Mouse (Mus musculus) CD8-positive naive resting alpha-beta T cell, adult 2 months (primary cell): ENCODE measurements around the gene Ccng2.

ENCODE experiments used
- DNase-seq, 2 experiments: peaks; one replicate each; pipeline ENCODE4 v3.0.0; 2022; ENCODE audit warnings: low read depth in 2 of 2, low spot score in 2 of 2

Gene Ccng2

GRCm38 (mm10) chr5:93262751-93263150 is 4.3 kb upstream of the Ccng2 start:
- no peak for DNase-seq

GRCm38 (mm10) chr5:93263396-93264075 is 3.5 kb upstream of the Ccng2 start:
- DNase-seq, result peak; percentile 15 to 31

- DNase-seq, result no peak
These were observed 2.8 kb upstream of the Ccng2 start for GRCm38 (mm10) chr5:93264136-93264700.

- no peak for DNase-seq
These were observed 1.8 kb upstream of the Ccng2 start for GRCm38 (mm10) chr5:93265164-93265800.

- no peak for DNase-seq
These were observed 1.1 kb upstream of the Ccng2 start for GRCm38 (mm10) chr5:93265801-93266580.

- DNase-seq, result peak; percentile 82 to 87
These were observed 972 bp downstream of the Ccng2 start for GRCm38 (mm10) chr5:93267851-93268606.

GRCm38 (mm10) chr5:93270095-93270494 is 3.0 kb downstream of the Ccng2 start:
- no peak for DNase-seq

- no peak for DNase-seq
These were observed 3.7 kb downstream of the Ccng2 start for GRCm38 (mm10) chr5:93270721-93271120.

GRCm38 (mm10) chr5:93282446-93283107 is 15.5 kb downstream of the Ccng2 start:
- no peak for DNase-seq

- no peak for DNase-seq
These were observed 16.1 kb downstream of the Ccng2 start for GRCm38 (mm10) chr5:93283109-93283508.

GRCm38 (mm10) chr5:93288553-93288952 is 21.5 kb downstream of the Ccng2 start:
- DNase-seq, result no peak

- DNase-seq, result no peak
These were observed 23.2 kb downstream of the Ccng2 start for GRCm38 (mm10) chr5:93290282-93290681.

- DNase-seq, result no peak
These were observed 29.3 kb downstream of the Ccng2 start for GRCm38 (mm10) chr5:93296341-93296746.

- no peak for DNase-seq
These were observed 29.7 kb downstream of the Ccng2 start for GRCm38 (mm10) chr5:93296754-93297153.

GRCm38 (mm10) chr5:93297311-93297710 is 30.3 kb downstream of the Ccng2 start:
- DNase-seq, result no peak

- no peak for DNase-seq
These were observed 38.2 kb downstream of the Ccng2 start for GRCm38 (mm10) chr5:93305126-93305830.

GRCm38 (mm10) chr5:93308909-93309308 is 41.9 kb downstream of the Ccng2 start:
- no peak for DNase-seq

GRCm38 (mm10) chr5:93323320-93324001 is 56.4 kb downstream of the Ccng2 start:
- DNase-seq, result no peak
